Mouse (Mus musculus) urinary bladder, postnatal 14 days (tissue): ENCODE measurements at regions not wholly inside any gene's neighbourhood (a gene's known extent, or its start where the extent isn't known, plus 50 kb on each side); places are given as distances from the start of the nearest gene placed in this dataset.
"Not testable (repeated sequence)": the region's sequence is repeated elsewhere in the genome, so short reads cannot be mapped to it uniquely, and the experiment has no call there.

Source experiments
- DNase-seq: peaks from one replicate; pipeline ENCODE4 v3.0.0; 2021; ENCODE audit warnings: low spot score

DNA sequence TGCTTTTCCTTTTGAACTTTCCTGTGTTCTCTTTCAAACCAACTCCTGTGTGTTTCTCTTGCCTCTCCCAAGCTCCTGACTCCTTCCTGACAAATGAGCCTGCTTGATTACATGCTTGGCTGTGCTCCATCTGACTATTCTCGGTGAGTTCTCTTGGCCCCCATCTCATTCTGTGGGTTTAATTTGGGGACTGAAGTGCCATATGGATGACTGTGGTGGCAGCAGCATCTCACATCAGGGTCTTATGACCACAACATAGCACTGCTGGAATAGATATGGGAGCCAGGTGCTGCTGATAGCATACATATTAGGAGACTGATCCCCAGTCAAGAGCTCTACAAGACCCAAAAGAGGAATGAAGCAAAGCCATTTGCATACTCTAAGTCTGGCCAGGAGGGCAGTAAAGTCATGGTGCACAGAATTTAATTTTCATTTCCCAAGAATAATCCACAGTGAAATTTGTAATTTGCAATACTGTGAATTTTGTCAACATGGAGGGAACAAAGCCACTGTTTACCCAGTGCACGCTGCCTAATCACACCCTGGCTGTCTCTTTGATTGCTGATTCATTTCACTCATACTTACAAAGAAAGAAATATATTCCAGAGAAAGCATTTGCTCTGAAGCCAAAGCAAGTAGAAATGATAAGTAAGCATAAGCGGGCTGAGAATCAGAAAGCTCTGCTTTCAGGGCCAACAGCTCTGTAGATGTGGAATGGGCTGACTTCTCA lies 1478.4 kb upstream of the Gm7489 start:
- no peak for DNase-seq

DNA sequence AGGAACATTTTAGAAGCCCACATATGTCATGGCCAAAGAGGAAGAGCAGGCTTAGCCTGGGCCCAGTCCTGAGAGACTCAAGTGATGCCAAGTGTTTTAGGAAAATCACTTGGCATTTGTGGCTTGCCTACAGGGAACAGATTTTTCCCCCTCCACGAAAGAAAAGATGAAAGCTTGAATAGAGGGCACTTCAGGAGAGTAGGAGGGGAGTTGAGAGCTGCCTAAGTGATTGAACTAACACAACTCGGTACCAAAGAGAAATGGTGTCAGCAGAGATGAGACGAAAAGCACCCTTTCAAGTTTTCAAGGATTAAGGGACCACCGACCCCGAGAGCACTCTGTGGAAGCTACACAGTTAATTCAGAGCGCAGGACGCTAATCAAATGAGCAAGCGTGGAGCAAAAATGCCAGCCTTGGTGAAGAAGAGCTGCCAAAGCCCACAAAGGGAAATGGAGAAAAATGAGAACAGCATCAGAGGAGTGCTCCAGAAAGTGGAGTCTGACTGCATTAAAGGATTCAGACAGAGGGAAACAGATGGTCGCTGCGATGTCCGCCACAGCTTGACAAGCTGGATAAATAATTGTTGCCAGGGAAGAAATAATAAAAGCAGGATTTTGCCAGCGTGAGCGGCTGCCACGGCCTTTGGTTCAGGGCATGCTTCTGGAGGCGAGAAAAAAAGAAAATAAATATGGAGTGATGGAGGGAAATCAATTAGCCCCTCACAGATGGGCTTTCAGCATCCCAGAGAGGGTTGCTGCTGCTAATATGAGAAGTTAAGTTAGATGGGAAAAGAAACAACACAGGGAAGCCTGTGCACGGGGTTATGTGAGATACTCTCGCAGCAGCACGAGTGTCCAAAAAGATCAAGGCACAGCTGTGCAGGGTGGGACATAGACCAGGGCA lies 1471.6 kb upstream of the Gm7489 start:
- DNase-seq: no peak

DNA sequence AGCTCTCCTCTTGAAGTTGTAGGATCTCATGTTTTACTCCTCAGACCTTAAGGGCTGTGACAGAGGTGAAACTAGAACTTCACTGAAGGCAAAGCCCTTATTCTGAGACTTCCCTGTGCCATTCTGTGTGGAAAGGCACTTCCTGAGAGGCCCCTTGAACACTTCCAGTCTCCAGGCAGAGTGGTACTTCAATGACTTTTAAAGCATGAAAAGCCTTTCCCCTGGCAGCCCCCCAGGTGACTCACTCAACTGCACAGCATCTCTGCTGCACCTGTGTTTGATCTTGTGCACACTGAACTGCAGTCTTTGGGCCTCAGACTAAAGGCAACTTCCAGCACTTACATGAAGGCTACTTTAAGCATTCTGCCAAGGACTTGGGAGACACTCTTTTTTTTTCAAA lies 1458.7 kb upstream of the Gm7489 start:
- no peak for DNase-seq

DNA sequence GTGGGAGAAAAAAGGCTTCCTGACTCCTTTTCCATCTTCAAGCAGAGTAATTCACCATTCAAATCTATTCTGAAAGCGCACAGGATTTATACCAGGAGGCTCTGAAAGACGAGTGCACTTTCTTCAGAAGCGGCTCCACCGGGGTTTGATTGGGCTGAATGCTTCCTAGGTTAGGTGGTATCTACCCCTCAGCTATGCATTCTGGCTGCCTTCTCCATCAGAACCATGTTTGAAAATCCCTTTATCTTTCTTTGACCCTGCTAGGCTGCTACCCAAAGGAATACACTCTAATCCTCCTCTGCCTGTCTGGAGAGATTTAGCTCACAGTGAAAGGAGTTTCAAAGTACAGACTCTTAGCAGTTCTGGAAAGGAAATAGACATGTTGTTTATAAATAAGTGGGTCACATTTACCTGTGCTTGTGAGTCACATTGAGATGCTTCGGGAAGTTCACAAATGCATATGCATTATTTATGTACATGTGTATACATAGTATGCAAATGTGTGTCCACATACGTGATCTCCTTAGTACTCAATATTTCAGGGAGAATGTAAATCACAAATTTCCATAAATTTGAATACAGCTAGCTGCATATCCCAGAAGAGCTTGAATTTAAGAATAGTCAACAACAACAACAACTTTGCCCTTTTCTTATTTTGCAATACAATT lies 1454.1 kb upstream of the Gm7489 start:
- DNase-seq: no peak

DNA sequence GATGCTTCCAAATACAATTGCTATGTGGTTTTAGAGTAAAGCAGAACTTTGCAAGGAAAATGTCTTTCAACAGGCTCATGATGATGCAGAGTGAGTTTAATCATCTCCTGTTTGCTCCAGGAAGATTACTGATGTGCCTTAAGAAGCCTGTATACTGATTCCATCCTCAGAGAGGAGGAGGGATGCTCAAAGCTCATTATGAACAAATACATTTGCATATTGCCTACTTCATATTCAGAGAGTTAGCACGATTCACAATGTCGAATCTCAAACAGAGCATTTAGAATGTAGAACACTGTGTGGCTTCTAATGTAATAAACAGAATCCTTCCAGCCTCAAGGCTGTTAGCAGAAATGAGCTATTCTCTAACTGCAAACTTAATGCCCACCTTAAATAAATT lies 1451.1 kb upstream of the Gm7489 start:
- DNase-seq: no peak

DNA sequence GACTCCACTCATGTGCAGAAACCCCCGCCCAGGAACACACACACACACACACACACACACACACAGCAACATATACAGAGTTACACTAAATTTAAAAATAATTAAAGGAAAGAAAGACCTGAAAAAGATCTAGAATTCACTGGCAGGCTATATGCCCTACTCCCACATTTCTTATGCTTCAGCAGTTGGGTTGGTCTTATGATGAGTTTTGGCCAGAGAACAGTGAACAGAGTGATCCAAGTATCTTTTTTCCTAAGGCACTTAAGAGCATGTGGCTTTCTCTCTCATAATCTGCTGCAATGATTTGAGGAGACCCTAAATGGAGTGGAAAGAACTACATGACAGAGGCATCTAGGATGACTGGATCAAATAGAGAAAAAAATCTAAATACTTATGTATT lies 1446.3 kb upstream of the Gm7489 start:
- DNase-seq: no peak

DNA sequence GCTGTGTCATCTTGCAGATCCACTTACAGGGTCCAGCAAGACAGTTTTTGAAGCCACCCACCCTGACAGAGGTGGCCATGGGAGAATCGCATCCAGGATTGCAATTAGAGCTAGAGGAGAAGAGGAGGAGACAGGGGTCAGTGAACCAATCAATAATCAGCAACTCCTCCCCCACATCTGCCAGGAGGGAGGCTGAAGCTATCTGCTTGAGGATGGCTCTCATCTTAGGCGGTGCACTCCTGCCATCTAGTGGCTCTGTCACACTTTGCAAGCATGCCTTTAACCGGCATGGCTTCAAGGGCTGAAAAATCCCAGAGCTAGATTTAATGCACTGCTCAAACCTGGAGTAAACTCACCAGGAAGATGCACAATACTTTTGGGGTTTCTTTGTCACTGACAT lies 1425.9 kb upstream of the Gm7489 start:
- DNase-seq: peak; percentile 71

DNA sequence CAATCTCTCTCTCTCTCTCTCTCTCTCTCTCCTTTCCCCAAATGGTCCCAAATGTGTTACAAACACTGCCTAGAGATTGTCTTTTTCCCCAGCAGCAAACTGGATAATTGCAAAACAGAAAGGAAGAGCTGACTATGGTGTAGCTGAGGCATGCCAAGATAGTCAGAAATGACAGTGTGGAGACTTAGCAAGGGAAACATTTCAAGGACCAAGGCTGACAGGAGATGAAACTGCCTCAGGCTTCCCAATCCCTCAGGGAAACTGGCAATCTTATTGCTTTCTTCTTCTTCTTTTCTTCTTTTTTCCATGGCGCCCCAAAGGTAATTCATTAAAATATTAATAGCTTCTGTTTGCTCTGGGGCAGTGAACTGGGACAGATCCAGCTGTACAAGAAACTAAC lies 1425.4 kb upstream of the Gm7489 start:
- DNase-seq: no peak

DNA sequence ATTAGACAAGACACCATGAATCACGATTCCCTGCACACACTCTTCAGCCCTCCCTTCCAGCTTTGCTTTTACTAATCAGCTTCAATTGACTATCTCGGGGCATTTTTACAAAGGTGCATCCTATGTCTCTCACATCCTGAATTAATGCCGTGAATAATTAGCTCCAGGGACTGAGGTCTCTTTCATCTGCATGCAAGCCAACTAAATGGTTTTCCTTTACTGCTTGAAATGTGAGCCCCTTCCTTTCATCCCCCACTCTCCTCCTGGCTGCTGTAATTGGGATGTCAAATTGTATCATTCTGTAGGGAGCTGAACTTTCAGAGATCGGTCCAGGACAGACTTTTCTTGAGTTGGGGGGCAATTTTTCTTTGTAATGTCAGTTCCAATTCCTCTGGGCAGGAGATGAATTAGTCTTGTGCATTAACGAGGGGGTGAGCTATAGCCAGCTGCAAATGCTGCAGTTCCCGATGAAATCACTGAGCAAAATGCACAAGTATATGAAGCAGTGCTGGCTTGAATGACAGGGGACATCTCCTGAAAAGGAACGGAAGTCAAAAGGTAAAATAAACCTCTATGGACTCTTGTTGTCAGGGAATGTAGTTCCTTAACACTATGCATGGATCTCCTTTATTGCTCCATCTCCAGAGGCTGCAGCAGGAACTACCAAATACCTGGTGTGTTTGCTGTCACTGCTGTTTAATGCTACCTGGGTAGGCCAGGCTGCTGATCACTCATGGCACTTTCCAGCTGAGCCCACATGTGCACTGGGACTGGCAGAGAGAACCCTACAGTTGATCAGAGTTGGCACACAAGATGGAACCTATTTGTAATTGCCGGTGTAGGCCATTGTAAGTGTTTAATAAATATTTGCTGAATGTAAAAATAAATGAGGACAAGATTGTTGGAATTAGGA lies 1420.2 kb upstream of the Gm7489 start:
- no peak for DNase-seq

DNA sequence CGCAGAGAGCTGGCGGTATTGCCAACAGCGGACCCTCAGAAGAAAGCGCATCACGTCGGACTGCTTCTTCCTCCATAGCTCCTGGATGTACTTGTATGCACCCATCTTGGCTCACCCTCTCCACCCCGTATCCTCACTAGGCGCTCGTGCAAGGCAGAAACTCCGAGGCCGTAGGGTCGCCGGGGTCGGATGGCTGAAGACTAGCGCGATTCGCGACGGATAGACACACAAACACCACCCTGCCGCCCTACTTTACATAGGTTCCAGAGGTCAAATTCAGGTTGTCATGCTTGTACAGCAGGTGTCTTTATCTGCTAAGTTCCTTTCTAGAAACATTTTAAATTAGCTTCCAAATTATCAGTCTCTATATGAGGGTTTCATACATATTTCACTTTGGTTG lies 1406.6 kb upstream of the Gm7489 start:
- not testable (repeated sequence) for DNase-seq

DNA sequence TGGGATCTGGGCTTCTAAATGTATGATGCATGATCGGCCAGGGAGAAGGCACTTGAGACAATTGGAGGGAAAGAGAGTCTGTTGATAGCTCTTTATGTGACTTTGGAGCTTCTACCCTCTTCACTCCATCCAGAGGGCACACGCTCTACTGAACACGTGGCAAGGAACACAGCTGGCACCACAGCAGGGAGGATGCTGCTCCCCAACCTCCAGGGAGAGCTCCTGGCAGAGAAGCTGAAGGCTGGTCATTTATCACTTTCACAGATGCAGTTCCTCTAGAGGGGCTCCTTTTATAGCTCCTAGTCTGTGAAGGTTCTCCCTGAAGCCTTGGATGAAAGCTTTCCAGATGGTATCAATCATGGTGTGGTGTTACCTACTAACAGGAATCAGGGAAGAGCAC lies 1403.9 kb upstream of the Gm7489 start:
- DNase-seq: no peak

DNA sequence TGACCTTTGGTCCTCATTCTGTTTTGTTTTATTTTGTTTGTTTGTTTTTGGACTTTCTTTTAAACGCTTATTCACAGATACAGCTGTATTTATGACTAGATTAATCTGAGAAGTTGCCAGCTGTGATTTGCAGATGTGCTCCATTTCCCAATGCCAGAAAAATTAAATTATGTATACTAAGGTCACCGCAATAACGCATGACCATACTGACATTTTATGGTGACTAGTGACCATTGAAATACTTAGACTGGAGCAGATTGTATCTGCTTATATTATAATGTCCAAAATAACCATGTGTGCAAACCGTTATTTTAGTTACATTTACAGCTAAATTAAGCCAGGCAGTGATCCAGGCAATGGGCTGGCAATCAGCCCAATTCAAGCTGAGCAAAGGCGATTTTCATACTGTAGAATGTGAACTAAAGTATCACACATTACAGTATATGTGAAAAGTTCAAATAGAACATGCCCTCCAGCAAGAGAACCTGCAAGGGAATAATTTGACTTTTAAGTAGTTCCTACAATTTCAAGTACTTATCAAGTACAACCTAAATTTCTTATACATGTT lies 1401.0 kb upstream of the Gm7489 start:
- DNase-seq: no peak

DNA sequence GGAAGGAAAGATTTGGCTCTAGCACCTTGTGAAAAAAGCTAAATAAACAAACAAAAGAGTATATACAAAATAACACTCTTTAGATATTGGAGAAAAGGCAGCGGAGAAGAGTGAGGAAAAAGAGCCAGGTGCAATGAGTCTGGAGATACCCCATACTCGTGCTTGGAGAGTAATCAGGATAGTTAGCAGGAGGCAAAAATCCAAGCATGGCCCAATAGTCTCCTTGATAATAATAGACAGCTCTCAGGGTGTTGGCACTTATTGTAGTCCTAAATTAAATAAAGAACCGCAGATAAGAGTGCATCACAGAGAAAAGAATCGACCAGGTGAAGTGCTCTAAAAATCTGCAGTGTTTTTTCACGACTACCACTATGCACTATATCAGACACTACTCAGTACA lies 1400.4 kb upstream of the Gm7489 start:
- no peak for DNase-seq

DNA sequence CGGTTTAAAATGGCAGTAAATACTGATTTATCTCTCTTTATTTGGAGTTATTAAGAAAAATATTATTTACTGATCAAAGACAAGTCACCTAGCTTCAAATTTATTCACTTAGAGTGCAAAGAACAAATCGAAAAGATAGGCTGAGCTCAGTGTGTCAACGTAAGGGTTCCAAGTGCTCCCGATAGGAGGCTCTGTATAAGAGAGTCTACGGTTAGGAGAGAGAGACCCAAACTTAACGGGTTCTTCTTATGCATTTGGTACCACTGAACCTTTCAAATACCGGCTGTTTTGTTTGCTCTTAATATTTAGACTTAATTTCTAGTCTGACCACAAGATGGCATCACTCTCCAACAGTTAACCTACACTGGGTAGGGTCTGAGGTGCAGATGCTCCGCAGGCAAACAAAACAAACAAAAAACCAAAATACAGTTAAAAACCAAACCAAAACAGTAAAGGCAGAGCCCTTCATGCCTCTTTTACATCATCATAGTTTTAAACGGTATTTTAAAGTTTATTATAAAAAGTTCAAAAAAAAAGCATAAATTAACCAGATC lies 1379.4 kb upstream of the Gm7489 start:
- no peak for DNase-seq

DNA sequence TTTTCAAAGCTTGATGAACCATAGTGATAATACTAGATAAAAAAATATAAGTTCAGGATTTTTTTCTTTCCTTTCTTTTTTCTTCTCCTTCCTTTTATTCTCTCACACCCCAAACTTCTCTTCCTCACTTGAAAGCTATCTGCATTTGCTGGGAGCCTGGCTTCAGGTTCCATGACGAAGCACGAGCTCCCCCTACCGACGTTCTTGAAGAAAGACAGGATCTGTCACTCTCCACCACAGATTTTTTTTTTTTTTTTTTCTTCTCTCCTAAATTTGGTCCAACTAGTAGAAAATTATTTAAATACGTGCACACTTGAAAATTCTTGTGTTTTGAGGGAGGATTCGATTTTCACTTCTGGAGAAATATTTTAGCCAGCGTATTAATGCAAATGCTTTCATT lies 1377.8 kb upstream of the Gm7489 start:
- DNase-seq: peak; percentile 48

DNA sequence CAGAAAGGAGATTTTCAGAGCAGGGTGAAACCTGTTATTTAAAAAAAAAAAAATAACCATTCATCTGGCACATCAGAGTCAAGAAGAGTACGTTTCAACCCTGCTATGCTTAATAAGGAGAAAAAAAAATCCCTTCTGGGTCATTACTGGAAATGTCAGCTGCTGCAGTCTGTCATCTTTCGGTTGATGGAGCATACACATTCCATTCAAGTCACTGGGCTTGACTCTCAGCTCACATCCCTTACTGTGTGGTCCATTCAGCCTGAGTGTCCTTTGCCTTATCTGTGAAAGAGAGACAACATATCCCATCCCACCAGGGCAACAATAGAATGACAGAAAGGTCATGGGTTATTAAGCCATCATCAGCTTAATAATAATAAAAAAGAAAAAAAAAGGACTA lies 1376.1 kb upstream of the Gm7489 start:
- no peak for DNase-seq

DNA sequence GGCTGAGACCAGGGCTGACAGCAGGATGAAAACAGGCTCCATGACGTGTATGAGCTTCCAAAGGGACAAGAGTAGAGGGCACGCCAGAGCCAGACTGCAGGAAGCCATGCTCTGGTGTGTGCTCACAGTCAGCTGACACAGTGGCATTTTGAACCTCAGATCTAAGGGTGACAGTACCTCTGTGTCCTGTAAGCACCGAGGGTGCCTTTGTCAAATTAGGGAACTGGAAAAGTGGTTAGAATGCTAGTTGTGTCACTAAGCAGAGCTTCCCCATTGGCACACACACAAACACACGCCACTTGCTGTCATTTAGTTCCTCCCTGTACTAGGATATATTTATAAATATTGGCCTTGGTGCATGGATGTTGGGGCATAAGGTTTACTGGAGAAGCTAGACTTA lies 1374.6 kb upstream of the Gm7489 start:
- no peak for DNase-seq

DNA sequence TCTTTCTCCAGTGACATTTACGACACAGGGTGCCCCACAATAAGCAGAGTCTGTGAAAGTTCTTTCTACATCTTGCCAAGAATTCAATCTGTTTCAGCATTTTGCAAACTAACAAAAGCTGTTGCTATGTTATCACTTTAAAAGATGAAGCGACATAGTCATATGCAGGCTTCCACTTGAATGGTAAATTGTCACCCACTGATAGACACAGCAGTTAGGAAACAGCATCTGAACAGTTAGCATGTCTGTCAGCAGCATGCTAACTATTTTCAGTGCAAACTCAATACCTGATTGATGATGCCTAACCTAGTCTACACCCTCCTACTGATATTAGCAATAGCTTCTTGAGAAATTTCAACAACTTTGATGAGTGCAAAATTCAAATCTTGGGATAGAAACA lies 1348.1 kb upstream of the Gm7489 start:
- DNase-seq: no peak

DNA sequence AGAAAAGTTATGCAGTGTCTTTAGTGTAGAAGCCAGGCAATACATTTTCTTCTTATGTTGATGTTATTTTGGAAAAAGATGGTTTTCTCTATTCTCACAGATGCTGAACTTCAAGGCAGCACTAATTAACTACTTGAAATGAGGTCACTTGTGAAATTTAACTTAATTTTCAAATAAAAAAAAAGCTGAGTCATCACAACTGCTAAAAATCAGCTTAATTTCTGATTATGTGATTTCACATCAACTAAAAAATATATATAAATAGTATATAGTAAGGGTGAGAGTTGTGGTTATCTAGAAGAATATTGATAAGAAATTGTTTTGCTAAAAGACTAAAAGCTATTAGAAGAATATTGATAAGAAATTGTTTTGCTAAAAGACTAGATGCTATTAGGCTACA lies 1326.0 kb upstream of the Gm7489 start:
- no peak for DNase-seq

DNA sequence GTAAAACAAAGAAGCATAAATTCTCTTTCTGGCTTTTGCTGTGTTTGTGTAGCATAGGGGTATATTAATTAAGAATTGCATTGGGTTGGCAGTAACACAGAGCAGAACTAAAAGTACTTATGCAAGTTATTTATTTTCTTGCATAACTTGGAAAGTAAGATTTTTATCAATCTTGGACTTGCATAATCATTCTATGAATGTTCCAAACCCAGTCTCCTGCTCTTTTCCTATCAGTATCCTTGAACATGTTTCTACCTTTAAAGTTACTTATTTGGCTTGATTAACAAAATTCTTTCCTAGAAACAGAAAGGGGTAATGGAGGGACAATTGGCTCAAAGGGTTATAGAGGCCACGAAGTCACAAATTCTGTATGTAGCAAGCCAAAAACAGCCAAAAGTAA lies 1320.6 kb upstream of the Gm7489 start:
- no peak for DNase-seq

DNA sequence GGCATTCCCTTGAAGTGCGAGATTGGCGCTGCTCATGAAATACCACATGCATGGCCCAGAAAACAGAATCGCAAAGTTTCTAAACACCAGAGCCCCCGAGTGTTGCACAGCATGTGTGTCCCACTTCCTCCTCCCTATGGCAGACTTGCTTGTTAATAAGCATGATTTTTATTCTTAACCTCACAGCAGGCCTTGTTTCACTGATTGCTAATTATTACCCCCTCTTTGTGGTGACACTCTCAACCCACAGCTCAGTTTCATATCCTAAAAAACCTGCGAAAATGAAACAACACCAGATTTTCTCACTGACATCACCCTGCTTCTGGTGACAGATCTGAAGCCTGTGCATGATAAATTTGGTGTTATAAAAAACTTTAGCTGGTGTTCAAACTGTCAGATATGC lies 1319.3 kb upstream of the Gm7489 start:
- no peak for DNase-seq
